Mouse (Mus musculus) cerebellum, adult 2 months (tissue): ENCODE data around the gene Map4k3. TPM values are rescaled to one million over a fixed set of nuclear protein-coding genes. Genes with fewer than 3 reads are reported as not detected.

Experiments used
- DNase-seq, 2 experiments: peaks; one replicate each; pipeline ENCODE4 v3.0.0; 2021
- H3K27ac ChIP-seq: fragments of 200-500 bp; 2 replicates; pipeline ENCODE4 v1.5.1; 2012; ENCODE audit warnings: low read length, control low read depth, inconsistent platforms; ENCODE audit not compliant: insufficient read depth
- H3K27me3 ChIP-seq: fragments of 200-500 bp; 2 replicates; pipeline ENCODE4 v1.6.1; 2012; ENCODE audit warnings: inconsistent platforms, mild to moderate bottlenecking, low read length, moderate library complexity; ENCODE audit not compliant: control insufficient read depth, insufficient read depth
- H3K4me1 ChIP-seq: fragments of 200-500 bp; 2 replicates; pipeline ENCODE4 v1.6.1; 2011; ENCODE audit warnings: low read length; ENCODE audit not compliant: control insufficient read depth, insufficient read depth
- H3K4me3 ChIP-seq: fragments of 200-500 bp; replicated peaks from 2 replicates; pipeline ENCODE3; 2011; ENCODE audit warnings: mild to moderate bottlenecking, low read depth, low read length, control low read depth; ENCODE audit not compliant: insufficient read depth
- CTCF ChIP-seq: fragments of 200-500 bp; IDR thresholded peaks from 2 replicates; pipeline ENCODE4 v1.5.1; 2011; ENCODE audit warnings: low read depth, mild to moderate bottlenecking, control low read depth, low read length, moderate library complexity, borderline replicate concordance; ENCODE audit not compliant: insufficient read depth
- POLR2A ChIP-seq: fragments of 200-500 bp; IDR thresholded peaks from 2 replicates; pipeline ENCODE4 v1.6.1; 2011; ENCODE audit warnings: low read length, control low read depth, borderline replicate concordance; ENCODE audit not compliant: insufficient read depth
- WGBS: fragments of 180-500 bp; shearing (Covaris S2); methylation state at CpG from one replicate; pipeline ENCODE4 v1.1.7; 2018; 5-methylcytosine and 5-hydroxymethylcytosine counted together
- polyA plus RNA-seq: library from polyadenylated mRNA; depleted of rRNA; stranded (reverse); fragments of >200 nt; gene quantifications from 2 replicates; pipeline ENCODE4 v1.2.3, GENCODE M21; 2012

The Map4k3 gene
- polyA plus RNA-seq, 1 experiment, result 45.3 TPM

DNA sequence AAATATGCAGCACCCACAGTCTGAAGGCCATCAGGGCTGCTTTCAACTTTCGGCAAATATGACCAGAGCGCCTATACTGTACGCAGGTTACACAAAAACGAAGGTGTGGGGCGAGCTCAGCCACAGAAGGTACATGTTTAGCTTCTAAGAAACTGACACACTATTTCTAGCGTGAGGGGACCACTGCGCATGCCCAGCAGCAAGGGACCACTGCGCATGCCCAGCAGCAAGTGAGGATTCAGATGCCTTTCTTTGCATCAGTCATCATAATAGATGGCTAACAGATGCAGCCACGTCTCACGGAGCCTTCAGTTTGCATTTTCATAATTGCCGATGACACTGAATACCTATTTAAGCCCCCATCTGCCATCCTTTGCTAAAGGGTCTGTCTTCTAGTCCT, 39.6 kb downstream of the Map4k3 start:
- 80% methylated on average over 11 of the region's 11 CpGs for WGBS
- no peak for TF ChIP-seq CTCF
- TF ChIP-seq POLR2A, result no peak
- H3K4me3 ChIP-seq, result no peak overlapping the region
- no peak overlapping the region for H3K27ac ChIP-seq
- no peaks in the 10 kb centered on the region for H3K27me3 ChIP-seq
- no peak for DNase-seq
- H3K4me1 ChIP-seq, result peaks cover 12% of the 10 kb centered on the region; the same call in 1 of the 2 replicates

DNA sequence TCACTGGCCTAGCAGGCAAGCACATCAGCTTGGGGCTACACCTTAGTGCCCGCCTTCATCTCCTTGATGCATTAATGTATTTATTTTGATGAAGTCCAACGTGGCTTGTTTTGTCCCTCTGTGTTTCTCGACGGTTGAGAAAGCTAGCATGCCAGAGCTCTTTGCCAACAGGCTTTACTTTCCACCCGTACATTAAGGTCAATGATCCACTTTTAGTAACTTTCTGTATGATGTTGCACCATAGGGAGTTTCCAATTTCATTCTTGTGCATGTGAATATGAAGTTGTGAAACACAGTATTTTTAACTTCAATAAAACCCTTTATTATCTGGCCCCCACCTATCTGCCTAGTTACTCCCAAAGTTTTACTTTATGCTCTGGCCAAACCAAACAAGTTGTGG, 42.2 kb downstream of the Map4k3 start:
- no peak overlapping the region for H3K27ac ChIP-seq
- no peak for DNase-seq
- no peak for TF ChIP-seq CTCF
- H3K4me1 ChIP-seq, result peaks cover 16% of the 10 kb centered on the region; the same call in 1 of the 2 replicates
- H3K4me3 ChIP-seq, result no peak overlapping the region
- no peaks in the 10 kb centered on the region for H3K27me3 ChIP-seq
- 74% methylated on average over 5 of the region's 5 CpGs for WGBS

DNA sequence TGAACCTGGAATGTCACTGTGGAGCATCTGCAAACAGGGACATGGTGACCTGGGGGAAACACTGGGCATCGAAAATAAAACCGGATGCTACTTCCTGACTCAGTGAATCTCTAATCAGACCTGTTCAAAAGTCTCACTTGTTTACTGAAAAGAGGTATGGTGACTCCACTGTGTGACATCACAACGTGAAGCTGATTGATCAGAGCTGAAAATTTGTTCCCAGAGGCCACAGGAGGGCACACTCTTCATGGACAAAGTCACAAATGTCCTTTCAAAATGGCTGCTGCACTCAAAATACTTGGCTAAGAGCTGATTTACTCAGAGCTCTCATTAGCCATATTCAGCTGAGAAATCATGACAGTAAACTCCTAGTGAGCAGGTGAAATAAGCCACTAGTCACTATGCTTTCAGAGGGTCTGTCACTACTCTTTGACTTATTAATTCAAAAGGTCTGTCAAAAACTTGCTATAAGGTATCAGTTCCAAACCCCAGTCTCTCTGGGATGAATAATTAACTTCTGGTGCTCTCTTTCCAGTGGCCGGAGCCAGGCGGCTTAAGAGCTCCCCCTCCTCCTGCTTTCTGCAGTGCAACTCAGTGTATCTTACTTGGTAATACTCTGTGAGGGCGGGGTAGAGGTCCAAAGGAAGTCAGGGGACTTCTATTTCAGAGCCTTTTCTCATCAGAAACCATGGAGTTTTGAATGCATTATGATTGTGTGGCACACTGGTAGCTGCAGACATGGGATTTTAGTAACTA, 44.3 kb downstream of the Map4k3 start:
- 46% methylated on average over 6 of the region's 6 CpGs for WGBS
- H3K4me1 ChIP-seq, result peaks cover 11% of the 10 kb centered on the region; the same call in 1 of the 2 replicates
- H3K4me3 ChIP-seq, result no peak overlapping the region
- peak; percentile 52; the same call in 1 of the 2 replicates for TF ChIP-seq CTCF
- TF ChIP-seq POLR2A, result no peak
- no peaks in the 10 kb centered on the region for H3K27me3 ChIP-seq
- DNase-seq, result peak; percentile 54 to 57
- H3K27ac ChIP-seq, result no peak overlapping the region

DNA sequence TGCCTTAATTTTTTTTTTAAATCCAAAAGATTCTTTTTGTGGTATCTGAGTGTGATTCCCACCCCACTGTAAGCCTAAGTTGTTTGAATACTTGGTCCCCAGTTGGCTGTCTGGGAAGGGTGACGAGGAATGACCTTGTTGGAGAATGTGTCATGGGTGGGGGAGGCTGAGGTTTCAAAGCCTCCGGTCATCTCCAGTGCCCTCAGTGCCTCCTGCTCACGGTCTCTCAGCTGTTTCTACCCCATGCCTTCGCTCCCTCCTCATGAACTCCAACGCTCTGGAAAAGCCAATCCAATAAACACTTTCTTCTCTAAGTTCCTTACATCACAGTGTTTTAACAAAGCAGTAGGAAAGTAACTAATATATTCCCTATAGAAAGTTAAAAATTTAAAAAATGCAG, 45.2 kb downstream of the Map4k3 start:
- Histone ChIP-seq H3K4me3 (no peak overlapping the region), H3K27ac (no peak overlapping the region), H3K27me3 (no peaks in the 10 kb centered on the region), H3K4me1 (peaks cover 11% of the 10 kb centered on the region; the same call in 1 of the 2 replicates)
- 75% methylated on average over 5 of the region's 5 CpGs for WGBS
- TF ChIP-seq POLR2A (no peak), CTCF (no peak)
- no peak for DNase-seq

DNA sequence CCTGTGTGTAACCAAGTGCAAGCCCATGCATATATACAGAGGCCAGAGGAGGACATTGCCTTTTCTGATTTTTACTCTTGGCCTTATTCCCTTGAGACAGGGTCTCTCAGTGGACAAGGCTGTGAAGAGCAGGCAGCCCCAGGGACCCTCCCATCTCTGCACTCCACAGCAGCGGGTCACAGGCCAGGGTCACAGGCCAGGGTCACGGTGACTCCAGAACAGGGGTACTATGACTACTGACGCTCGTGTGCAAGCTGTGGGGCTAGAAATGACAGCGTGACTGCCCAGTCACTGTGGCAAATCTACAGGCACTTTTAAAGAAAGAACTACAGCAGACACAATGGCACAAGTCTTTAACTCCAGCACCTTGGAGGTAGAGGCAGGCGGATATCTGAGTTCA, 50.1 kb downstream of the Map4k3 start:
- WGBS, result 74% methylated on average over 6 of the region's 6 CpGs
- H3K4me3 ChIP-seq, result no peak overlapping the region
- peaks cover 7% of the 10 kb centered on the region; the same call in 1 of the 2 replicates for H3K4me1 ChIP-seq
- H3K27ac ChIP-seq, result no peak overlapping the region
- no peaks in the 10 kb centered on the region for H3K27me3 ChIP-seq
- DNase-seq, result no peak
- TF ChIP-seq POLR2A (no peak), CTCF (no peak)

DNA sequence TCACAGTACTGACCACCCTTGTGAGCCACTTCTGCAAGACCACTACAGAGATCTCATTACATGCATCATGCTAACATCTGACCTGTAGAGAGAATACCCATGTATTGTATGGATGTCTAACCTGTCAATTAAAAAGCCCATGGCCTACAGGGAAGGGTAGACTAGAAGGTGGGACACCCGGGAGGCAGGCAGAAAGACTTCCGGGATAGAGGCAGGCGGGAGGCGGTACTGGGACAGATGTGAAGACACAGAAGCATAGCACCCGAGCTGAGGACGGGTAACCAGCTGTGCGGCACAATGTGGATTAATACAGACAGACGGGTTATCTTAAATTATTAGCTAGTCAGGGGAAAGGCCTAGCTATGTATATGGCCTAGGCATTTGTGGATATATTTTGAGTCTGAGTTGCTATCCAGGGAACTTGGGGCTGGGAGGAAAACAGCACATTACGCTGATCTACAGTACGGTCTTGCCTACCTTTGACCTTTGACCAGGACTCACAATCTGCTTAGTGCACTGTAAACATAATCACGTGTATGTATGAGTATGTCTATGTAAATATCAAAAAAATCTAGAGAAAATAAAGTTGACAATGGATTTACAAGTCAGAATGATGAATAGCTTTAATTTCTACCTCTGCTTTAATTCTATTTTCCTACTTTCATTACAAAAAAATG, 51.3 kb downstream of the Map4k3 start:
- no peaks in the 10 kb centered on the region for H3K4me1 ChIP-seq
- no peak overlapping the region for H3K27ac ChIP-seq
- WGBS, result 81% methylated on average over 11 of the region's 11 CpGs
- TF ChIP-seq CTCF (no peak), POLR2A (no peak)
- no peak overlapping the region for H3K4me3 ChIP-seq
- no peaks in the 10 kb centered on the region for H3K27me3 ChIP-seq
- DNase-seq, result no peak

DNA sequence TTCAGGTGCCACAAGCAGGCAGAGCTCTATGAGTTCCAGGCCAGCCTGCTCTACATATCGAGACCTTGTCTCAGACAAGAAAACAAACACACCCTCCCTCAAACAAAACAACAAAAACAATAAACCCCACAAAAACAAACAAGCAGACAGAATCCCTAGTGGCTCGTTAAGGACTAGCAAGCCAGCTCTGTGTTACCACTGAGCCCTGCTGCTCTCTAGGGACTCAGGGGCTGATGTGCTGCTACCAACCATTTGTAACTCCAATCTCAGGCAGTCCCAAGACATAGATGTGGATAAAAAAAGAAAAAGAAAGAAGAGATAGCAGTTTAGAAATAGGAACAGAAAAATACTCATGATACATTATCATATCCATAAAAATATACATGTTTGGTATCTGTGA, 52.1 kb downstream of the Map4k3 start:
- TF ChIP-seq CTCF (no peak), POLR2A (no peak)
- no peak overlapping the region for H3K27ac ChIP-seq
- no peaks in the 10 kb centered on the region for H3K27me3 ChIP-seq
- H3K4me3 ChIP-seq, result no peak overlapping the region
- no peaks in the 10 kb centered on the region for H3K4me1 ChIP-seq
- 72% methylated on average over 2 of the region's 2 CpGs for WGBS
- no peak for DNase-seq

DNA sequence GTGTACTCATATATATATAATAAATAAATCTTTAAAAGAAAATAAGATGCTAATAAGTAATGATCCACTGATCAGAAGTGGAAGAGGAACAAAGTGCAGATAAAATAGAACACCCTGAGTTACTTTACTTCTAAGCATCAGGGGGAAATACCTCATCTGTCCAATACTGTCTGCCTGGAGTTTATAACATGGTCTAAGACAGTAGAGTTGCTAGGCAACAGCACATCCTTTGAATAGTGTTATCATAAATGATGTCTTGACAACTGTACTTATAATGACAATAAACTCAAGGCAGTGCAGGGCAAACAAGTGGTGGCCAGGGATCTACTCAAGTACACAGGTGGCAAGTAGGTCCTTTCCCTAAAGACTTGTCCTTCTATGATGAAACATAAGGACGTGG, 57.9 kb downstream of the Map4k3 start:
- no peak for DNase-seq
- 78% methylated on average over 1 of the region's 1 CpGs for WGBS
- Histone ChIP-seq H3K27me3 (no peaks in the 10 kb centered on the region), H3K27ac (no peak overlapping the region), H3K4me3 (no peak overlapping the region), H3K4me1 (peaks cover 6% of the 10 kb centered on the region)
- TF ChIP-seq POLR2A, result no peak
- no peak for TF ChIP-seq CTCF
